In genomic region chr1:194620245-194620991, GRCm38 (mm10) we compare ENCODE assay signal across 8 mouse cellular contexts. TPM values are rescaled to one million over a fixed set of nuclear protein-coding genes. Genes with fewer than 3 reads are reported as not detected.
DNase-seq lines count a peak whose midpoint lies in the region; ATAC-seq lines count a peak whose summit lies in the region.

No protein-coding gene starts in this region.

- H3K4me1 ChIP-seq in forebrain, embryonic 15.5 days, result peaks cover 45% of the 10 kb centered on the region

- WGBS in forebrain, embryonic 15.5 days, result under 1% methylated on average over 56 of the region's 56 CpGs

- peak; percentile 72 for DNase-seq in NIH3T3 (ENCODE audit: low read depth)
- DNase-seq in cerebellum, adult 11 months, result peak; percentile 58
- peak; percentile 55 for DNase-seq in heart, postnatal 25 days (ENCODE audit: low spot score)
- DNase-seq in layer of hippocampus, postnatal 25 days (ENCODE audit: extremely low spot score in 1 of 2, low spot score in 1 of 2), result peak; percentile 47 to 61
- peak; percentile 85 for DNase-seq in lung, postnatal 36 days
- peak; percentile 13 for DNase-seq in retina, postnatal 7 days (ENCODE audit: low read depth, low spot score)

- ATAC-seq in forebrain, embryonic 15.5 days (replicated peaks), result peak; percentile 38
- ATAC-seq in monocyte, adult 5-6 weeks (replicated peaks; ENCODE audit: insufficient number of reproducible peaks, low FRiP score, low TSS enrichment, poor library complexity, severe bottlenecking), result no peak

- H3K36me3 ChIP-seq in forebrain, embryonic 15.5 days, result no peaks in the 10 kb centered on the region

- H3K27ac ChIP-seq in forebrain, embryonic 15.5 days (replicated peaks), result peak overlapping the region; percentile 96

- intact Hi-C loops in heart, postnatal 25 days (cut with DNase I), result loop anchor here (2.0 to 5.0 kb wide), 2 partner anchors 38 to 82 kb away; no protein-coding TSS in a partner anchor

- H3K9me3 ChIP-seq in forebrain, embryonic 15.5 days, result no peaks in the 10 kb centered on the region

- H3K4me2 ChIP-seq in forebrain, embryonic 15.5 days (replicated peaks), result peak overlapping the region; percentile 77

- no peaks in the 10 kb centered on the region for H3K27me3 ChIP-seq in forebrain, embryonic 15.5 days

- peak overlapping the region; percentile 94 for H3K9ac ChIP-seq in forebrain, embryonic 15.5 days (replicated peaks)

- peak overlapping the region; percentile 84 for H3K4me3 ChIP-seq in forebrain, embryonic 15.5 days

RNA-seq across cellular contexts. Expression of gene Plxna2, which starts 2.4 kb away (rescaled TPM):
- 72.1 and 78.3 TPM in 2 replicates for polyA plus RNA-seq in forebrain, embryonic 15.5 days (2015; fragmentation: Nextera tagmentation; extraction: Ambion mirVana)
- 10 to 100 TPM; 25.8 to 26.7 TPM for total RNA-seq in heart, postnatal 25 days (2021)
- total RNA-seq in layer of hippocampus, postnatal 25 days (2021), result 10 to 100 TPM; 65.2 to 77.2 TPM
- total RNA-seq in monocyte, adult 5-6 weeks (2017), result not detected in 3 replicates

Comparison
In these comparisons a context has a peak if more than half of its experiments do, and no peak if none do; other contexts are left out.
1. DNase-seq: peak in every context shown above with its lines; median percentile 85 in lung, postnatal 36 days; 72 in NIH3T3; 58 in cerebellum, adult 11 months; 55 in heart, postnatal 25 days; 54 in layer of hippocampus, postnatal 25 days; 13 in retina, postnatal 7 days.
2. RNA of gene Plxna2, which starts 2.4 kb away (total RNA-seq): 65.2 to 77.2 TPM in layer of hippocampus, postnatal 25 days and 25.8 to 26.7 TPM in heart, postnatal 25 days; not detected in monocyte, adult 5-6 weeks; every median in the first group is over 10 times any median in the second.